Mouse (Mus musculus) activated CD4-positive, CD25-positive, alpha-beta regulatory T cell, adult 4 months (primary cell): ENCODE results near the gene Tjp3. TPM values are rescaled to one million over a fixed set of nuclear protein-coding genes. Genes with fewer than 3 reads are reported as not detected.

Experiments used
- ATAC-seq: one replicate; pipeline ENCODE4 v1.8.0; 2017
- polyA plus RNA-seq, 2 experiments: library from polyadenylated mRNA; unstranded; fragments of 100-300 nt; shearing (Covaris generic); gene quantifications; one replicate each; pipeline ENCODE4 v1.2.1; 2017

Gene Tjp3
- polyA plus RNA-seq, 2 experiments from 2014 or later: 2.4 to 3.1 TPM

DNA sequence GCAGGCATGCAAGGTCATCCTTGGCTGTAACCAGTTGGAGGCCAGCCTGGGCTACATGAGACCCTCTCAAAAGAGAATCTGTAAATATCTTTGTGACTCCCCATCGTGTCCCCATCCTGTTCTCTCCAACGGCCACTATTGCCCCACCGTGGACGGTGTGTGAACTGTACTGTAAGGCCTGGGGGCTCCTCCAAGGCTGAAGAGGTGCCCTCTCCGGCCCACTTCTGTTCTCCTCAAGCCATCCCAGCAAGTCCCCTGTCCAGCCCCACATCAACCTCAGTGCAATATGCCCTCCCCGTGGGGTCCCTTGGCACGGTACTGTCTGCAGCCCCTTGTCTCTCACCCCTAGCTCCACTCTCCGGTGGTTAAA is 27.9 kb upstream of the Tjp3 start:
- no peak for ATAC-seq

DNA sequence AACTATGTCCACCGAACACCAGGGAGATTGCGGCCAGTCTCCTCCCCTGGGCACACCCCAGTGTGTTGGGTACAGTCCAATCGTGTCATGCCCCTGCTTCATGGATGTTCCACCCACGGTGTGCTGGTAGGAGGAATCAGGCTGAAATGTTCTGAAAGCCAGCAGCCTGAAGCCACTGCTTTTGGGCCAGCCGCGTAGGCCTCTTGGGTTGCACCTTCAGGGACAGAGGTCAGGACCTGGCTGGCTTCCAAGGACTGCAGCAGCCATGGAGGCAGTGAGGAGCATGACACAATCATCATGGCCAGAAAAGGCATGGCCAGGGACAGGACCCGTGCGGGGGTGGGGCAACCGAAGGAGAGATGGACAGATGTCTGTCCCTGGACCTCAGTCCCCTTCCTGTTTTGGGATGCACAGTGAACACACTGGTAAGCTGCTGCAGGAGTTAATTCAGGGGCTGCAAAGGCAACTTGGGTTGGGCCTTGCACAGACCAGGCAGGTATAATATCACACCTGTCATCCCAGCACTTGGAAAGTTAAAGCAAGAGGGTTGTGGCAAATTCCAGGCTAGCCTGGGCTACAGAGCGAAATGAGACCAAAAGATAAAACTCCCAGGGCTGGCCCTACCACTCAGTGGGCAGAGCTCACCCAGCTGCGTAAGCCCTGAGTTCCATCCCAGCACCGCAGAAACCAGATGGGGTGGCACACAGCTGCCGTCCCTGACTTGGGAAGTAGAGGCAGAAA is 27.4 kb upstream of the Tjp3 start:
- no peak for ATAC-seq

DNA sequence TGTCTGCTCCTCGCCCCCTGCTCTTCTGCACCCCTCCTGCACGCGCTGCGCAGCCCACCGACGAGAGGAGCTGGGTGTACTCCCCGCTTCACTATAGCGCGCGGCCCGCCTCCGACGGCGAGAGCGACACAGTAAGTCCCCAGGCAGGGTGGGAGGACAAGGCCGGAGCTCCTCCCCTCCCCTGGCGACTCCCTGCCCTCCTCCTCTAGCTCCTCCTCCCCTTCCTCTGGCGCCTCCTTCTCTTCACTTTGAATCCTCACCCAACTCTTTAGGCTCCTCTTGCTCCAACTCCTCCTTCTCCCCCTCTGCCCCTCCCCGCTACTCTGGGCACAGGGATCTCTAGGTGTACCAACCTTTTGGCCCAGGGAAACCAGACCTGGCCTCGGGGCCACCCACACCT is 25.9 kb upstream of the Tjp3 start:
- no peak for ATAC-seq

GRCm38 (mm10) chr10:81316338-81317060 is 25.1 kb upstream of the Tjp3 start:
- ATAC-seq: no peak

- ATAC-seq: no peak
Observed at GRCm38 (mm10) chr10:81315587-81315986, 24.2 kb upstream of the Tjp3 start.

GRCm38 (mm10) chr10:81314201-81314600 is 22.8 kb upstream of the Tjp3 start:
- ATAC-seq: no peak

GRCm38 (mm10) chr10:81313581-81313980 is 22.2 kb upstream of the Tjp3 start:
- no peak for ATAC-seq

DNA sequence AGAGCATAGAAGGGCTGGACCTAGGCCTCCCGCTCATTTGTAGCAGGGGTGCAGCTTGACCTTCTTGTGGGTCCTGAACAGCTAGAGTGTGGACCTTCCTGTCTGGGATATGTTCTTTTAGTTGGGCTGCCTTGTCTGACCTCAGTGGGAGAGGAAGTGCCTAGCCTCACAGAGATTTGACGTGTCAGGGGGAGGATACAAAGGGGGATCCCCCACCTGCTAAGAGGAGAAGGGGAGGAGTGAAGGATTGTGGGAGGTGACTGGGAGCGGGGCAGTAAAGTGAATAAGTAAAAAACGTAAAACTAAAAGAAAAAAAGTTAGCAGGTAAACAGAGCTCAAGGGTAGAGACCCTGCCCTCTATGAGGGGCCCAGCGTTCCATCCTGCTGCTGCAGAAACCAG is 18.2 kb upstream of the Tjp3 start:
- peak; percentile 86 for ATAC-seq

GRCm38 (mm10) chr10:81306837-81307682 is 15.7 kb upstream of the Tjp3 start:
- ATAC-seq: no peak

DNA sequence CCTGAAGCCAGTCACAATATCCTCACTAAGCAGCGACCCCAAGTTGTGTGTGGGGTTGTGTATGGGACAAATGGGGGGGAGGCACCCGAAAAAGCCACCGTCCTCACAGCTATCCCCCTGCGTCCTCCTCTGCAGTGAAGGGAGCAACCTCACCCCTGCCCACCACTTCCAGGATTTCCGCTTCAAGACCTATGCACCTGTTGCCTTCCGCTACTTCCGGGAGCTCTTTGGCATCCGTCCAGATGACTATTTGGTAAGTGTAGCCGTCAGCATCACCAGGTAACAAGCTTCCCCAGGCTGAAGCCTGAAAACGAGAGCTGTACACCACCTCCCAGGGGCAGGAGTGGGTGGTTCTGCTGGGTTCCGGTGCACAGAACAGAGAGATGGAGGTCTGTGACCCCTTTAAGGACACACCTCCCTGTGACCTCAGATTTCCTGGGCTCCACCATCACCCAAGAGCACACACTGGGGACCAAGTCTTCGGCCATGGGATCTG is 14.8 kb upstream of the Tjp3 start:
- no peak for ATAC-seq

GRCm38 (mm10) chr10:81305663-81306062 is 14.3 kb upstream of the Tjp3 start:
- no peak for ATAC-seq

- ATAC-seq: peak; percentile 21
Observed at GRCm38 (mm10) chr10:81304597-81305238, 13.3 kb upstream of the Tjp3 start.

DNA sequence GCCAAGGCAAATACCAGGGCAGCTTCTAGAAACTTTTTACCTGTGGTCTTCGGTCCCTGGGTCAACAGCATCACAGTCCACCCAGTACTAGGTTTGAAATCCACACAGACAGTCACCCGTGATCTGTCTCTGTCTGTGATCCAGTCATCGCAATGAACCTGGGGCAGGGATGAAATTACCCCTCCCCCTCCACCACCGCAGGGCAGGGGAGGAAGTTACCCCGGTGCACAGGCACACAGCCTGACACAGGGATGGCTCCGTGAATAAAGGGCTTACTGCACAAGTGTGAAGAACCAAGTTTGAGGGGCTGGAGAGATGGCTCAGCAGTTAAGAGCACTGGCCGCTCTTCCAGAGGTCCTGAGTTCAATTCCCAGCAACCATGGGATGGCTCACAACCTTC is 12.4 kb upstream of the Tjp3 start:
- ATAC-seq: peak; percentile 63

DNA sequence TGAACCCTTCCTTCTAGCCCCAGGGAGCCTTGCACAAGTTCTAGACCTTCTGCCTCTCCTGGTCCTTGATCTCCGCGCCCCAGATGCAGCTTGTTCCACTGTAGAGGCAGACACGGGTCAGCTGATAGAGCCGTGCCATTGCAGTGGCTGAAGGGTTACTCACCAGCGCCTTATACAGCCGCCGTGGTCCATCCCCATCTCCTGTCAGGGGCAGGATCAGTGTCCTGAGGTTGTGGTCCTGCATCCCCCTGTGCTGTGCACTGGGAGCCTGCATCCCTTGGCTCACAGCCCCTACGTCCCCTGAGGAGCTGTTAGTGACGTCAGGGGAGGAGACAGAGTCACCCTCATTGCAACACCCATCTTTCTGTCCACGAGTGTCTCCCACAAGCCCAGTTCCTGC is 11.9 kb upstream of the Tjp3 start:
- peak; percentile 19 for ATAC-seq

GRCm38 (mm10) chr10:81302781-81303218 is 11.4 kb upstream of the Tjp3 start:
- no peak for ATAC-seq

DNA sequence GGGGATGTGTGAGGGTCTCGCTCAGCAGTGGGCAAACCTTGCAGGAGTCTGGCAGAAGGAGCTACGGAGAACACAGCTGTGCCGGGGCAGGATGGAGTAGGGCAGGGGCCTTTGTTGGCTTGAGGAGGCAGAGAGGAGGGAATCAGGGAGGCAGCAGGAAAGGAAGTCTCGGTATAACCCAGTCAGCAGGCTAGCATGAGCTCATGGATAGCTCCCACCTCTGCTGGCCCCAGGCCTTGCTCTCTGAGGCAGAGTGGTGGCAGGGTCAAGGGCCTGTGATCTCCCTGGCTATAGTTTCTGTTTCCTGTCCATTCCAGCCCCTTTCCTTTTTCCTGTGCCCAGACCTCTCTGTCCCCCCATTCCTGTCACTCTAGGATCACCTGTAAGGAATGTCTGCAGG is 10.9 kb upstream of the Tjp3 start:
- no peak for ATAC-seq

DNA sequence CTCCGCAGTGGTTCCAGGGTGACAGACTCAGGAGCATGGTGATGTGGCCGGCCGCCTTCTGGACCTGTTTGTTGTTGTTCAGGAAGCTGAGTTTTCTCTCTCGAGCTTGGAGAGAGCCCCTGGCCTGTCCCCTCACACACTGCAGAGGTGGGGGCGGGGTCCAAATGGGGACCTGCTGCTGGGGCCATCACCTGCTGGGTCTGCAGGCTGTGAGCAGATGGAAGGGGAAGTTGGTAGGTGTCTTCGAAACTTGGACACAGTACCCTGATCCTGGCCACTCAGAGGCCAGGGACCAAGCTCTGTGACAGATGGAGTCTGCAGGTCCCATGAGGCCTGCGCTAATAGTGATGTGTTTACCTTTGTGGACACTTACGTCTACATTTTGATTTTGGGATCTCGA is 9.9 kb upstream of the Tjp3 start:
- no peak for ATAC-seq

GRCm38 (mm10) chr10:81300352-81300907 is 9.0 kb upstream of the Tjp3 start:
- no peak for ATAC-seq

DNA sequence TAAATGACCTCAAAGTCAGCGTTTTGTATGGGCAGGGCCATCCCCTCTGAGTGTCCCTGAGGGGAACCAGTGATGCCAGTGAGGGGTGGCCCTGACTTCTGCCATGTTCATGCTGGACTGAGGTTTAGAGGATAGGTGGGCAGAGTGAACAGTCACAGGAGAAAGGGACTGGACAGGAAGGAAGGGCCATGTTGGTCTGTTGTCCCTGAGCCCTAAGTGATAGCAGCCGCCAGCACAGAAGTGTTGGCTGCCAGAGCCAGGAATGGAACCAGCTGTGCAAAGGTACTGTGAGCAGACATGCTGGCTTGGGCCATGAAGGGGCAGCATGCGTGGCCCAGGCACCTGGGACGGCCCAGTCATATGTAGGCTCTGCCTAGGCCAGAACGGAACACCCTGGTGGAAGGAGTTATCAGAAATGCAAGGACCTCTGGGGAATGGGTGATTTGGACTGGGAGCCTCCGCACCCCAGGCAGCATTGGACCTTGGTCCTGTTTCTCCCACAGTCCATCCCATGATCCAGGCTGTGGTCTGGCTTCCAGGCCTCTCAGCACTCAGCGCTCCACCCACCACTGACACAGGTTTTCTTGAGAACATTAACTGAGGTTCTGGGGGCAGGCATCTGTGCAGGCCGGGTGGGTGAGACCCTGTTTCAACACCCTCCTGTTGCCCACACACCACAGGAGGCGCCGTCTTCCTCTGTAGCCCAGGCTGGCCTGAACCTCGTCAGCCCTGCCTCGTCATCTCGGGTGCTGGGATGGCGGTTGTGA is 8.4 kb upstream of the Tjp3 start:
- ATAC-seq: no peak

DNA sequence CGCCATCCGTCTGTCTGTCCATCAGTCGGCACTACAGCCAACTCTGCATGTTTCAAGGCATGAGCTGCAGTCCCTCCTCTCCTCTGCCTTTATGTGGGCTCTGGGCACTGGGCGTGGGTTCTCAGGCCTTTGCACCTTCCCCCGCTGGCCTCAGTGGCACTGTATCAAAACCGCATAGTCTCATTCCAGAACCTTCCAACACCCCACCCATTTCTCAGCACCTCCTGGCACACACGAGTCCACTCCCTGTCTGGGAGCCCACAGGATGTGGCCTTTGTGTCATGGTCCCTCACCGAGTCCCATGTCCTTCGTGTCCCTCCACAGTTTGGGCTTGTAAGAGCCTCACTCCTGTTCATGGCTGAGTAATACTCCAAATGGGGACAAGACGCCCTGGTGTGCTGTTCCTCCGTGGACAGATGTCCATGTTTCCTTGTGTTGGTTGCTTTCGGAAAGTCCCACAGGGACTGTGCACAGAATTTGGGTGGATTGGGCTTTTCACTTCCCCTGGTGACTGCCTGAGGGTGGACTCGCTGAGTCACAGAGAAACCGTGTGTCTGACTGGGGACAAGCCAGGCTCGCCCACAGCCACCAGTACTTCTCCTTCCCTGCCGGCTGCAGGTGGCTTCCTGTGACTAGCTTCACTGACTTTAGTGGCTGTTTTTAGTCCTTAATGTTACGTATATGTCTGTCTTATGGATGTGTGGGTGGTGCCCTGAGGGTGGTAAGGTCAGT is 7.2 kb upstream of the Tjp3 start:
- peak; percentile 47 for ATAC-seq

DNA sequence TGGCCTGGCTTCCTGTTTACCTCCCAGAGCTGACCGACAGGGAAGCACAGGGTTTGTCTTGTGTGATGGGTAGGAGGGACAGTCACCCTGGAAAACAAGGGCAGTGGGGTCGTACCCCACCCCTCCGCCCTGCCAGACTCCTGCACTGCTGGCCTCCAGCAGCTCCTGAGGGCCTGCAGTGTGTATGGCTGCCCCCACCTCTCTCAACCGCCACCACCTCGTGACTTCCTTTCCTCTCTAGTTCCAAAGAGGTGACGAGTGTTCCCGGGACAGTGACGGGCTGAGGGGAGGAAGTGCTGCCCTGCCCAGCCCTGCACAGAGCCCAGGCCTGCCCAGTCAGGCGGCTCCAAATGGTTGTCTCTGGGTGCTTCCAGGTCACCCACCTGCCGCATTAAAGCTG is 6.5 kb upstream of the Tjp3 start:
- peak; percentile 73 for ATAC-seq
